Mouse (Mus musculus) embryonic facial prominence, embryonic 11.5 days (tissue): ENCODE results near the gene Rpl7l1. TPM values are rescaled to one million over a fixed set of nuclear protein-coding genes. Genes with fewer than 3 reads are reported as not detected.
"Not testable (repeated sequence)": the region's sequence is repeated elsewhere in the genome, so short reads cannot be mapped to it uniquely, and the experiment has no call there.

Experiments
- ATAC-seq: fragments of 200-750 bp; cut with Nextera tagmentation; replicated peaks from 2 replicates; pipeline ENCODE4 v1.8.0; 2017; ENCODE audit warnings: low read depth; ENCODE audit not compliant: insufficient number of reproducible peaks, low FRiP score, low TSS enrichment
- DNase-seq: peaks from one replicate; pipeline ENCODE4 v3.0.0-alpha.2; 2015; ENCODE audit warnings: low spot score
- H3K27ac ChIP-seq: fragments of 300-500 bp; sonication (generic); replicated peaks from 2 replicates; pipeline ENCODE4 v1.5.1; 2014; ENCODE audit warnings: mild to moderate bottlenecking, low read depth, low read length, control low read depth
- H3K27me3 ChIP-seq: fragments of 300-500 bp; sonication (generic); 2 replicates; pipeline ENCODE4 v1.6.1; 2014; ENCODE audit warnings: mild to moderate bottlenecking, low read length, moderate library complexity, mixed read lengths; ENCODE audit not compliant: control insufficient read depth, insufficient read depth
- H3K36me3 ChIP-seq: fragments of 300-500 bp; sonication (generic); replicated peaks from 2 replicates; pipeline ENCODE4 v1.6.1; 2014; ENCODE audit warnings: low read depth, mild to moderate bottlenecking, low read length, moderate library complexity, mixed read lengths; ENCODE audit not compliant: control insufficient read depth, insufficient read depth
- H3K4me1 ChIP-seq: fragments of 300-500 bp; sonication (generic); 2 replicates; pipeline ENCODE4 v1.6.1; 2014; ENCODE audit warnings: low read length, mixed read lengths; ENCODE audit not compliant: control insufficient read depth, insufficient read depth
- H3K4me2 ChIP-seq: fragments of 300-500 bp; sonication (generic); 2 replicates; pipeline ENCODE4 v1.6.1; 2014; ENCODE audit warnings: low read depth, mild to moderate bottlenecking, control low read depth, low read length, moderate library complexity
- H3K4me3 ChIP-seq: fragments of 300-500 bp; sonication (generic); 2 replicates; pipeline ENCODE4 v1.5.1; 2014; ENCODE audit warnings: low read depth, low read length, control low read depth
- H3K9ac ChIP-seq: fragments of 300-500 bp; sonication (generic); replicated peaks from 2 replicates; pipeline ENCODE4 v1.6.1; 2014; ENCODE audit warnings: mild to moderate bottlenecking, control low read depth, low read length
- H3K9me3 ChIP-seq: fragments of 300-500 bp; sonication (generic); replicated peaks from 2 replicates; pipeline ENCODE4 v1.6.1; 2016; ENCODE audit warnings: mild to moderate bottlenecking, low read length, inconsistent platforms, mixed read lengths; ENCODE audit not compliant: control insufficient read depth
- WGBS: fragments of 180-500 bp; shearing (Covaris S2); extraction: QIAGEN DNeasy Blood & Tissue Kit; methylation state at CpG from one replicate; pipeline ENCODE4 v1.1.7; 2014; 5-methylcytosine and 5-hydroxymethylcytosine counted together
- polyA plus RNA-seq: library from polyadenylated mRNA; unstranded; fragments of >200 nt; fragmentation: Nextera tagmentation; extraction: Ambion mirVana; gene quantifications from 2 replicates; pipeline ENCODE4 v1.2.1, GENCODE M21; 2014

Gene Rpl7l1
- polyA plus RNA-seq, 1 experiment from 2014 or later = 207 TPM

GRCm38 (mm10) chr17:46767868-46768267 is 14.6 kb downstream of the Rpl7l1 start:
- no peak for DNase-seq
- Histone ChIP-seq H3K4me3 (no peak overlapping the region), H3K27ac (no peak overlapping the region), H3K36me3 (no peaks in the 10 kb centered on the region), H3K9me3 (no peaks in the 10 kb centered on the region), H3K4me1 (no peaks in the 10 kb centered on the region; the same call in 1 of the 2 replicates), H3K27me3 (no peaks in the 10 kb centered on the region), H3K9ac (no peak overlapping the region; the same call in 1 of the 2 replicates), H3K4me2 (no peak overlapping the region)
- WGBS = 46% methylated on average over 8 of the region's 8 CpGs
- ATAC-seq = no peak

DNA sequence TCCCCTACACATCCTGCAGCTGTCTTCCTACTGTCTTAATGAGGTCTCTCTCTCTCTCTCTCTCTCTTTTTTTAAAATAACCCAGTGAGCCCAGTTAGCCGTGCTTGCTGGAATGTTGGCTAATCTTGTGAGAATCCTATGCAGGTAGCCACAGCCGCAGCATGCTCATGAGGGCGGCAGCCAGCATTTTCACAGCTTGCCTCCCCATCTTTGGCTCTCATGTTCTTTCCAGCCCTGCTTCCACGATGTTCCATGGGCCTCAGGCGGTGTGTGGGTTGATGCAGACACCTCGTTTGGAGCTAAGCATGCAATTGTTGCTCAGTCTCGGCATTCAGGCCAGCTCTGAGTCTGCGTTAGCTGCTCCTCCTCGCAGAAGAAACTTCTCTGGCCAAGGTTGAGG is 17.6 kb downstream of the Rpl7l1 start:
- H3K9ac ChIP-seq, H3K27ac ChIP-seq, H3K9me3 ChIP-seq, ATAC-seq, DNase-seq, H3K4me2 ChIP-seq, H3K27me3 ChIP-seq, H3K36me3 ChIP-seq, H3K4me3 ChIP-seq, H3K4me1 ChIP-seq: not testable (repeated sequence)
- 70% methylated on average over 8 of the region's 9 CpGs for WGBS

- Histone ChIP-seq H3K9ac (no peak within 1 kb of the TSS), H3K4me2 (no peak within 1 kb of the TSS), H3K36me3 (no peaks in the 10 kb centered on the region), H3K4me3 (no peak within 1 kb of the TSS), H3K27ac (no peak within 1 kb of the TSS), H3K9me3 (no peaks in the 10 kb centered on the region), H3K4me1 (no peaks in the 10 kb centered on the region), H3K27me3 (no peaks in the 10 kb centered on the region)
- WGBS = 60% methylated on average over 2 of the region's 2 CpGs
- ATAC-seq (0 out of 2 replicates have a peak, but pooled peaks have one; percentile 56), DNase-seq (no peak)
Measured at GRCm38 (mm10) chr17:46763544-46763943, 18.9 kb downstream of the Rpl7l1 start, which contains the start of gene Ptcra. Gene Ptcra, minus strand, starts transcription at chr17:46763712.

DNA sequence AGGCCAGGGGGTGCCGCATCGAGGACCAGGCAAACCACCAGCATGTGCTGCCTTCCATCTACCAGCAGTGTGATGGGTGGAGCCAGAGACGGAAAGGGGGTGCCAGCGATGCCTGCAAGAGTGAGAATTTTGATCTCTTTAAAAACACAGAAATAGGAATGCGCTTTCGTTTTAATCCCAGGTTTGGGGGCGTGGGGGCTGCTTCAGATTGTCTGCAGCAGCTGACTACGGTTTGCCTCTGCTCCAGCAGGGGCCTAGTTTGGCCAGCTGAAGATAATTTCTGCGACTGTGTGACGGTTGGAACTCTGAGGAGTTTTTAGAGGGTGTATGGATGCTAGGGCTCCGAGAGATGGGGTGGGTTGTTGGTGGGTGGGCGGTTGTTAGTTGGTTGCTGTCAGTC is 23.7 kb downstream of the Rpl7l1 start:
- ATAC-seq (no peak), DNase-seq (no peak)
- 80% methylated on average over 12 of the region's 12 CpGs for WGBS
- H3K4me3 ChIP-seq = no peak overlapping the region
- no peak overlapping the region for H3K4me2 ChIP-seq
- H3K36me3 ChIP-seq = no peaks in the 10 kb centered on the region
- H3K9ac ChIP-seq = no peak overlapping the region
- H3K27ac ChIP-seq = no peak overlapping the region
- H3K27me3 ChIP-seq = no peaks in the 10 kb centered on the region
- no peaks in the 10 kb centered on the region for H3K4me1 ChIP-seq
- H3K9me3 ChIP-seq = no peaks in the 10 kb centered on the region

DNA sequence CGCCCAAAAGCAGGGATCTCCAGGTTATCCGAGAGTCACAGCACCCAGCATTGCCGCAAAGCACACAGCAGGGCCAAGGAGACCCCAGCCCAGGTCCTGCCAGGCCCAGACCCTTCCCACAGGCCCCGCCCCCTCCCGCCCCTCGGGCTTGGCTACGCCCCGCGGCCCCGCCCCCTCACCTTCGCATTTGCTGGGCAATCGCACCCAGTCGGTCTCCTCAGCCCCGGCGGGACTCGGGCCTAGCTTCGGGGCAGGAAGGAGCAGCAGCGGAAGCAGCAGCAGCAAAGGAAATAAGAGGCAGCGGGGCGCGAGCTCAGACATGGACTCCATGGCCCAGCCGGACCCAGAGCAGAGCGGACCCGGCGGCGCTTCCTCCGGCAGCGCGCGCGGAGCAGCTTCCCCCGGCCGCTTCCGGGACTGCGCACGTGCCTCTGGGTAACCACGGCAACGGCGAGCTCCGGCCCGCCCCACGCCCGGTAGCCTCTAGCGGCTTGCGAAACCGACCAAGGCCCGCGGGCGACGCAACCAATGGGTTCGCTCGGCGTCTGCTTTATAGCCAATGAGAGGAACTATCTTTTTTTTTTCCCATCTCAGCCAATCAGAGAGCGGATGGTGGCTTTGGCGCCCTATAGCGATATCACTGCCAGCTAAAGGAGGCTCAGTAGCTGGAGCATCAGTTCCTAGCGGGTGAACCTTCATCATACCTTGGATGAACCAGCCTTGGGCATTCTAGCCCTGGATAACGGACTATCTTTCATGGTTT is 30.5 kb downstream of the Rpl7l1 start, which contains the start of gene Cnpy3:
Gene Cnpy3 (minus strand): TSS at position 421 of the 763 bp plus-strand sequence.
- peak within 1 kb of the TSS; percentile 78 for H3K27ac ChIP-seq
- no peaks in the 10 kb centered on the region for H3K36me3 ChIP-seq
- ATAC-seq (peak; percentile 98), DNase-seq (peak; percentile 98)
- peak within 1 kb of the TSS; percentile 73 for H3K4me3 ChIP-seq
- no peaks in the 10 kb centered on the region for H3K4me1 ChIP-seq
- WGBS = under 1% methylated on average over 58 of the region's 58 CpGs
- peak within 1 kb of the TSS; percentile 50 for H3K4me2 ChIP-seq
- H3K9ac ChIP-seq = peak within 1 kb of the TSS; percentile 71
- no peaks in the 10 kb centered on the region for H3K9me3 ChIP-seq
- no peaks in the 10 kb centered on the region for H3K27me3 ChIP-seq

GRCm38 (mm10) chr17:46751056-46751793 is 31.2 kb downstream of the Rpl7l1 start:
- Histone ChIP-seq H3K9ac (peak overlapping the region; percentile 71), H3K27ac (peak overlapping the region; percentile 78), H3K9me3 (no peaks in the 10 kb centered on the region), H3K4me2 (peak overlapping the region; percentile 50), H3K27me3 (no peaks in the 10 kb centered on the region), H3K4me3 (peak overlapping the region; percentile 73), H3K4me1 (no peaks in the 10 kb centered on the region), H3K36me3 (no peaks in the 10 kb centered on the region)
- DNase-seq = no peak
- ATAC-seq = no peak
- WGBS = 28% methylated on average over 16 of the region's 16 CpGs

DNA sequence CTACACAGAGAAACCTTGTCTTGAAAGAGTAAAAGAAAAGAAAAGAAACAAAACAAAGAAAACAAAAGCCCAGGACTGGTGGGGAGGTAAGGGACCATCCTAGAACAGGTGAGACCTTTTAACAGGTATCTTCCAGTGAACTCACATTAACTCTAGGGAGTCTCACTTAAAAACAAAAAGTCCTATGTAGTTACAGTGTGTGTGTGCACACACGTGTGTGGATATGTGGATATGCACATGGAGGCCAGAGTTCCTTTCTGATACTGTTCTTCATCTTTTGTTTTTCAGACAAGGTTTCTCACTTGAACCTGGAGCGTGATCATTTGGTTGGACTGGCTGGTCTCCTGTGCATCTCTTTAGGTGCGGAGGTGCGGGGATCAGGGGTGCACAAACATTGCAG is 31.9 kb downstream of the Rpl7l1 start:
- DNase-seq = no peak
- no peaks in the 10 kb centered on the region for H3K36me3 ChIP-seq
- no peak overlapping the region; the same call in 1 of the 2 replicates for H3K4me2 ChIP-seq
- H3K27me3 ChIP-seq = no peaks in the 10 kb centered on the region
- peak overlapping the region; percentile 71; the same call in 1 of the 2 replicates for H3K9ac ChIP-seq
- H3K9me3 ChIP-seq = no peaks in the 10 kb centered on the region
- H3K27ac ChIP-seq = no peak overlapping the region
- no peak overlapping the region; the same call in 1 of the 2 replicates for H3K4me3 ChIP-seq
- 92% methylated on average over 4 of the region's 4 CpGs for WGBS
- no peak for ATAC-seq
- H3K4me1 ChIP-seq = no peaks in the 10 kb centered on the region

DNA sequence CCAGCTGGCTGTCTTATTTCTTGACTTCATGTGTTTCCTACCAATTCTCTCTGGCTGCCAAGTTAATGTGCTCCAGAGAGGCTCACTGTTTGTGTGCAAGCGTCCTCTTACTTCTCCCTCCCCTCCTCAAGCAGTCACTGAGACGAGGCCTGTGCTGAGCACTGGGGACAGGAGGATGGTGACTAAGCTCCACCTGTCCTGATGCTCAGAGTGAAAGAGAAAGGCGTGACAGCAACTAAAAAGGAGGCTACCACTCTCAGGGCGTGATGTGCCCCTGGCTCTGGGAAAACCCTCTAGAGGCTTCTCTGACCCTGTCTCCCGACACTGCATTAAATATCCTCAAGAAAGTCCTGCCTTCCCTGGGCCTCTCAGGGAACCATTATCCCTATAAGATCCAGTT is 33.2 kb downstream of the Rpl7l1 start:
- Histone ChIP-seq H3K27me3 (no peaks in the 10 kb centered on the region), H3K9ac (no peak overlapping the region), H3K4me1 (no peaks in the 10 kb centered on the region), H3K36me3 (no peaks in the 10 kb centered on the region), H3K4me2 (no peak overlapping the region), H3K4me3 (no peak overlapping the region), H3K27ac (no peak overlapping the region), H3K9me3 (no peaks in the 10 kb centered on the region)
- 85% methylated on average over 5 of the region's 5 CpGs for WGBS
- no peak for DNase-seq
- no peak for ATAC-seq
